Mouse (Mus musculus) cerebellum, adult 2 months (tissue): ENCODE measurements around the gene Sel1l. TPM values are rescaled to one million over a fixed set of nuclear protein-coding genes. Genes with fewer than 3 reads are reported as not detected.

ENCODE experiments used
- DNase-seq, 2 experiments: peaks; one replicate each; pipeline ENCODE4 v3.0.0; 2021
- H3K27ac ChIP-seq: fragments of 200-500 bp; 2 replicates; pipeline ENCODE4 v1.5.1; 2012; ENCODE audit warnings: low read length, control low read depth, inconsistent platforms; ENCODE audit not compliant: insufficient read depth
- H3K27me3 ChIP-seq: fragments of 200-500 bp; 2 replicates; pipeline ENCODE4 v1.6.1; 2012; ENCODE audit warnings: inconsistent platforms, mild to moderate bottlenecking, low read length, moderate library complexity; ENCODE audit not compliant: control insufficient read depth, insufficient read depth
- H3K4me1 ChIP-seq: fragments of 200-500 bp; 2 replicates; pipeline ENCODE4 v1.6.1; 2011; ENCODE audit warnings: low read length; ENCODE audit not compliant: control insufficient read depth, insufficient read depth
- H3K4me3 ChIP-seq: fragments of 200-500 bp; replicated peaks from 2 replicates; pipeline ENCODE3; 2011; ENCODE audit warnings: mild to moderate bottlenecking, low read depth, low read length, control low read depth; ENCODE audit not compliant: insufficient read depth
- CTCF ChIP-seq: fragments of 200-500 bp; IDR thresholded peaks from 2 replicates; pipeline ENCODE4 v1.5.1; 2011; ENCODE audit warnings: low read depth, mild to moderate bottlenecking, control low read depth, low read length, moderate library complexity, borderline replicate concordance; ENCODE audit not compliant: insufficient read depth
- POLR2A ChIP-seq: fragments of 200-500 bp; IDR thresholded peaks from 2 replicates; pipeline ENCODE4 v1.6.1; 2011; ENCODE audit warnings: low read length, control low read depth, borderline replicate concordance; ENCODE audit not compliant: insufficient read depth
- WGBS: fragments of 180-500 bp; shearing (Covaris S2); methylation state at CpG from one replicate; pipeline ENCODE4 v1.1.7; 2018; 5-methylcytosine and 5-hydroxymethylcytosine counted together
- polyA plus RNA-seq: library from polyadenylated mRNA; depleted of rRNA; stranded (reverse); fragments of >200 nt; gene quantifications from 2 replicates; pipeline ENCODE4 v1.2.3, GENCODE M21; 2012

The Sel1l gene
- polyA plus RNA-seq, 1 experiment: 87.1 TPM

DNA sequence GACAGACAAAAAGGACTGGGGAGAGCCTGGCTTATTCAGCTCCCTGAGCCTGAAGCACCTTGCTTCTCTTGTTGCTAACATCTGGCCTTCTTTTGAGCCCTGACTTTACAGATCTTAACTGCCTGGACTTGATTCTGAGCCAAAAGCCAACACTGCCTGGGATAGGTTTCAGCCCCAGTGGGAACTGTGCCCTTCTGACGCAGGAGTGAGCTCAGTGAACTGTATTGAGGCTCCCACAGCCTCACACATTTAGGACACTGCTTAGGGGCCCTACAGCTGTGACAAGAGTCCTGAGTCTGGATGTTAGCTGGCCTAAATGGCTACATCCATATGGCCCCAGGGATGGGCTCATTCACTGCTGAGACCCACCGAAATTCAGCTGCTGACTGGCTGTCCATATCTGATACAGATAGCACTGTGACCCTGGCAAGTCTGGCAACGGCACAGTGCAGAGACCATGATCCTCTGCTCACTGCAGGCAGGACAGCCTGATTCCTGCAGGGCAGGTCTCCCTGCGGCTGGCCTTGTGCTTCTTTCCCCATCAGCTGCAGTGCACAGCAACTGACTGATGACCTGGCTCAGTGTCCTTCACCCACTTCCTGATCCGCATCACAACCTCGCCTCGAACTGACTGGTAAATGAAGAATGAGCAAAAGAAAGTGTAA lies 11.4 kb downstream of the Sel1l start:
- Histone ChIP-seq H3K27me3 (no peaks in the 10 kb centered on the region), H3K4me1 (no peaks in the 10 kb centered on the region; the same call in 1 of the 2 replicates), H3K4me3 (no peak overlapping the region), H3K27ac (no peak overlapping the region)
- DNase-seq: no peak
- TF ChIP-seq CTCF (no peak), POLR2A (no peak)
- WGBS: 84% methylated on average over 7 of the region's 7 CpGs

GRCm38 (mm10) chr12:91833939-91834333 lies 15.0 kb downstream of the Sel1l start:
- Histone ChIP-seq H3K27me3 (no peaks in the 10 kb centered on the region), H3K27ac (no peak overlapping the region), H3K4me1 (no peaks in the 10 kb centered on the region), H3K4me3 (no peak overlapping the region)
- 40% methylated on average over 5 of the region's 5 CpGs for WGBS
- TF ChIP-seq CTCF (no peak), POLR2A (no peak)
- DNase-seq: no peak

GRCm38 (mm10) chr12:91833237-91833938 lies 15.6 kb downstream of the Sel1l start:
- no peak overlapping the region for H3K27ac ChIP-seq

GRCm38 (mm10) chr12:91831410-91831809 lies 17.5 kb downstream of the Sel1l start:
- 26% methylated on average over 7 of the region's 7 CpGs for WGBS
- H3K27ac ChIP-seq: no peak overlapping the region
- DNase-seq: no peak

More at GRCm38 (mm10) chr12:91833237-91833938, 15.6 kb downstream of the Sel1l start:
- DNase-seq: no peak
- 96% methylated on average over 3 of the region's 3 CpGs for WGBS
- no peak for TF ChIP-seq CTCF
- TF ChIP-seq POLR2A: no peak
- H3K27me3 ChIP-seq: no peaks in the 10 kb centered on the region
- H3K4me1 ChIP-seq: no peaks in the 10 kb centered on the region
- H3K4me3 ChIP-seq: no peak overlapping the region

GRCm38 (mm10) chr12:91820461-91820860 lies 28.5 kb downstream of the Sel1l start:
- Histone ChIP-seq H3K4me3 (no peak overlapping the region), H3K27me3 (no peaks in the 10 kb centered on the region), H3K27ac (no peak overlapping the region), H3K4me1 (no peaks in the 10 kb centered on the region)
- TF ChIP-seq CTCF: no peak
- no peak for TF ChIP-seq POLR2A
- no peak for DNase-seq
- 93% methylated on average over 12 of the region's 12 CpGs for WGBS

More at GRCm38 (mm10) chr12:91831410-91831809, 17.5 kb downstream of the Sel1l start:
- no peaks in the 10 kb centered on the region for H3K4me1 ChIP-seq
- TF ChIP-seq POLR2A: no peak
- TF ChIP-seq CTCF: no peak
- no peak overlapping the region for H3K4me3 ChIP-seq
- H3K27me3 ChIP-seq: no peaks in the 10 kb centered on the region

- WGBS: 93% methylated on average over 4 of the region's 4 CpGs
- Histone ChIP-seq H3K4me1 (no peaks in the 10 kb centered on the region), H3K27ac (no peak overlapping the region), H3K27me3 (no peaks in the 10 kb centered on the region), H3K4me3 (no peak overlapping the region)
- TF ChIP-seq POLR2A: no peak
- no peak for TF ChIP-seq CTCF
- DNase-seq: no peak
Observed at GRCm38 (mm10) chr12:91818726-91819125, 30.2 kb downstream of the Sel1l start.

- WGBS: 20% methylated on average over 10 of the region's 10 CpGs
- TF ChIP-seq POLR2A: no peak
- peak; percentile 55; the same call in 1 of the 2 replicates for TF ChIP-seq CTCF
- no peak overlapping the region for H3K27ac ChIP-seq
- H3K4me3 ChIP-seq: no peak overlapping the region
- no peaks in the 10 kb centered on the region for H3K4me1 ChIP-seq
- H3K27me3 ChIP-seq: no peaks in the 10 kb centered on the region
- peak; percentile 28 to 46 for DNase-seq
Observed at GRCm38 (mm10) chr12:91815990-91816389, 33.0 kb downstream of the Sel1l start.

GRCm38 (mm10) chr12:91815552-91815951 lies 33.4 kb downstream of the Sel1l start:
- Histone ChIP-seq H3K4me3 (no peak overlapping the region), H3K4me1 (no peaks in the 10 kb centered on the region), H3K27me3 (no peaks in the 10 kb centered on the region), H3K27ac (no peak overlapping the region)
- WGBS: 95% methylated on average over 11 of the region's 11 CpGs
- TF ChIP-seq POLR2A (no peak), CTCF (no peak)
- DNase-seq: no peak
